Mouse (Mus musculus) kidney, adult 2 months (tissue): ENCODE data around the gene Cdc37l1. TPM values are rescaled to one million over a fixed set of nuclear protein-coding genes. Genes with fewer than 3 reads are reported as not detected.

ENCODE experiments used
- DNase-seq: peaks from one replicate; pipeline ENCODE4 v3.0.0; 2021
- H3K27ac ChIP-seq: fragments of 200-500 bp; 2 replicates; pipeline ENCODE4 v1.5.1; 2012; ENCODE audit warnings: low read depth, low read length, control low read depth, inconsistent platforms; ENCODE audit not compliant: insufficient read depth
- H3K27me3 ChIP-seq: fragments of 200-500 bp; replicated peaks from 2 replicates; pipeline ENCODE4 v1.6.1; 2012; ENCODE audit warnings: mild to moderate bottlenecking, moderate library complexity, low read length, inconsistent platforms; ENCODE audit not compliant: control insufficient read depth, insufficient read depth
- H3K36me3 ChIP-seq: fragments of 200-500 bp; 2 replicates; pipeline ENCODE4 v1.6.1; 2012; ENCODE audit warnings: mild to moderate bottlenecking, moderate library complexity, low read length, inconsistent platforms; ENCODE audit not compliant: control insufficient read depth, insufficient read depth
- H3K4me1 ChIP-seq: fragments of 200-500 bp; 2 replicates; pipeline ENCODE4 v1.6.1; 2011; ENCODE audit warnings: low read length; ENCODE audit not compliant: control insufficient read depth, insufficient read depth
- H3K4me3 ChIP-seq: fragments of 200-500 bp; 2 replicates; pipeline ENCODE4 v1.5.1; 2011; ENCODE audit warnings: mild to moderate bottlenecking, low read depth, low read length, control low read depth; ENCODE audit not compliant: insufficient read depth
- CTCF ChIP-seq: fragments of 200-500 bp; conservative IDR thresholded peaks from 2 replicates; pipeline ENCODE4 v1.5.1; 2011; ENCODE audit warnings: low read depth, mild to moderate bottlenecking, control low read depth, low read length, moderate library complexity, mixed read lengths; ENCODE audit not compliant: insufficient read depth, insufficient read length
- POLR2A ChIP-seq: fragments of 200-500 bp; IDR thresholded peaks from one replicate; pipeline ENCODE4 v1.6.1; 2011; ENCODE audit warnings: low read depth, low read length, control low read depth
- WGBS: fragments of 180-500 bp; shearing (Covaris S2); methylation state at CpG from one replicate; pipeline ENCODE4 v1.1.7; 2018; 5-methylcytosine and 5-hydroxymethylcytosine counted together
- polyA plus RNA-seq: library from polyadenylated mRNA; depleted of rRNA; stranded (reverse); fragments of >200 nt; gene quantifications from 2 replicates; pipeline ENCODE4 v1.2.3, GENCODE M21; 2012; rRNA removed

Cdc37l1 gene
- polyA plus RNA-seq, 1 experiment: 15.6 TPM

GRCm38 (mm10) chr19:29064451-29065102 lies 74.4 kb downstream of the Cdc37l1 start:
- H3K4me1 ChIP-seq: peaks cover 3% of the 10 kb centered on the region; the same call in 1 of the 2 replicates
- DNase-seq: peak; percentile 25
- H3K4me3 ChIP-seq: no peak overlapping the region
- 50% methylated on average over 9 of the region's 9 CpGs for WGBS
- no peak overlapping the region for H3K27ac ChIP-seq
- TF ChIP-seq CTCF: no peak
- TF ChIP-seq POLR2A: no peak
- H3K36me3 ChIP-seq: no peaks in the 10 kb centered on the region
- H3K27me3 ChIP-seq: no peaks in the 10 kb centered on the region

DNA sequence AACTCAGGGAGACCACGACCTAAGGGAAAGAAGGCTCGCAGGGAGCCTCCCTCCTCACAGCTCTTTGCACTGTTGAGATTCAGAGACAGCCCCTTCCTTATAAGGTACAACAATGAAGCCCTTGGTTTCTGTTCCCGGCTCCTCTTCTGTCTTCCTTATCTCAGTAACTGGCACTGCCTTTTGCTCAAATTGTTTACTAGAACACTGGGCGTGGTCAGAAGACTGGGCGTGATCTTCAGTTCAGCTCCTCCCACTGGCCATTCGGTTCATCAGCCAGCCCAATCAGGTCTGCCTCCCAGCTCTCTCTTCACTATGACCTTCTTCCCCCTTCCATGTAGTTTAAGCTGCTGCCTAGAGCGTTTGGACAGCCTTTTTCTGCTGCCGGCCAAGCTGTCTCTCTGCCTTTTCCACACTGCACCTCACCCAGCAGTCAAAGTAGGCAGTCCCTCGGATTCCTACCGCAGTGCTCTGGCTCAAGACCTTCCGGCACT lies 76.9 kb downstream of the Cdc37l1 start:
- peak; percentile 94 for DNase-seq
- Histone ChIP-seq H3K36me3 (no peaks in the 10 kb centered on the region), H3K4me1 (peaks cover 3% of the 10 kb centered on the region; the same call in 1 of the 2 replicates), H3K27ac (peak overlapping the region; percentile 49), H3K27me3 (no peaks in the 10 kb centered on the region), H3K4me3 (peak overlapping the region; percentile 38)
- peak; percentile 50 for TF ChIP-seq POLR2A
- no peak for TF ChIP-seq CTCF
- 13% methylated on average over 11 of the region's 11 CpGs for WGBS

DNA sequence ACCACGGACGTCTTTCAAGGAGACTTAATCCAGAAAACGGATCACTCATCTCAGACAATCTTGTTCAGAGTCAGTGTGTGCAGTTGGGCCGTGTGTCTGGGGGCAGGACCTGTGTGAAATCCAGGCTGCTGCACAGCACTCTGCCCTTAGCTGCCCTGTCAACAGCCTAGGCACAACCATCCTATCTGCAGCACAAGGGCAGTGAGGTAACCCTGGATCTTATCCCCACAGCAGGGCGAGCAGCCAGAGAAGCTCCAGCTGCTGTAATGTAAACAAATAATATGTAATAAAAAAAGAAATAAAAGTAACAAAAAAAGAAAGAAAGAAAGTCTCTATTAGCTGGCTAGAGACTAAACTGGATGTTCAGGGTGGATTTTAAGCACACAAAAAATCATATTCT lies 79.0 kb downstream of the Cdc37l1 start:
- H3K27ac ChIP-seq: no peak overlapping the region
- TF ChIP-seq POLR2A (no peak), CTCF (no peak)
- no peak overlapping the region for H3K4me3 ChIP-seq
- 72% methylated on average over 5 of the region's 5 CpGs for WGBS
- DNase-seq: no peak
- no peaks in the 10 kb centered on the region for H3K36me3 ChIP-seq
- H3K4me1 ChIP-seq: peaks cover 3% of the 10 kb centered on the region; the same call in 1 of the 2 replicates
- no peaks in the 10 kb centered on the region for H3K27me3 ChIP-seq

- Histone ChIP-seq H3K27me3 (no peaks in the 10 kb centered on the region), H3K4me3 (no peak overlapping the region), H3K27ac (no peak overlapping the region), H3K4me1 (no peaks in the 10 kb centered on the region), H3K36me3 (no peaks in the 10 kb centered on the region)
- TF ChIP-seq CTCF: no peak
- TF ChIP-seq POLR2A: no peak
- 44% methylated on average over 6 of the region's 6 CpGs for WGBS
- peak; percentile 56 for DNase-seq
Observed at GRCm38 (mm10) chr19:29074802-29075201, 84.7 kb downstream of the Cdc37l1 start.

Other genes with a start within 250 kb of the Cdc37l1 start
- gene Slc1a1, start 155.3 kb upstream of the Cdc37l1 start, polyA plus RNA-seq: 86.5 and 97.8 TPM in 2 replicates
- 14.2 and 14.8 TPM in 2 replicates for gene Plpp6, start 26.4 kb upstream of the Cdc37l1 start, polyA plus RNA-seq
- 8.1 and 9.0 TPM in 2 replicates for gene 4430402I18Rik, start 22.6 kb upstream of the Cdc37l1 start, polyA plus RNA-seq
- 155 and 160 TPM in 2 replicates for gene Ak3, start 57.6 kb downstream of the Cdc37l1 start, polyA plus RNA-seq
- 16.9 and 17.6 TPM in 2 replicates for gene Rcl1, start 111.0 kb downstream of the Cdc37l1 start, polyA plus RNA-seq